Mouse (Mus musculus) bone marrow, adult 2 months (tissue): Measurements from ENCODE around the gene Brd4. TPM values are rescaled to one million over a fixed set of nuclear protein-coding genes. Genes with fewer than 3 reads are reported as not detected.

ENCODE experiments used
- H3K27ac ChIP-seq: fragments of 200-500 bp; 2 replicates; pipeline ENCODE4 v1.5.1; 2012; ENCODE audit warnings: low read depth, mild to moderate bottlenecking, control low read depth, inconsistent platforms, low read length; ENCODE audit not compliant: control insufficient read depth, poor library complexity, insufficient read depth
- H3K4me1 ChIP-seq: fragments of 200-500 bp; 2 replicates; pipeline ENCODE4 v1.6.1; 2011; ENCODE audit warnings: low read length; ENCODE audit not compliant: control insufficient read depth, insufficient read depth
- H3K4me3 ChIP-seq: fragments of 200-500 bp; replicated peaks from 2 replicates; pipeline ENCODE3; 2011; ENCODE audit warnings: mild to moderate bottlenecking, low read depth, low read length, control low read depth; ENCODE audit not compliant: control insufficient read depth
- CTCF ChIP-seq: fragments of 200-500 bp; IDR thresholded peaks from 2 replicates; pipeline ENCODE4 v1.5.1; 2011; ENCODE audit warnings: low read length, control low read depth; ENCODE audit not compliant: control insufficient read depth, insufficient read depth
- POLR2A ChIP-seq: fragments of 200-500 bp; IDR thresholded peaks from 2 replicates; pipeline ENCODE4 v1.6.1; 2011; ENCODE audit warnings: low read depth, mild to moderate bottlenecking, control low read depth, low read length, borderline replicate concordance; ENCODE audit not compliant: control insufficient read depth
- WGBS: fragments of 180-500 bp; shearing (Covaris S2); methylation state at CpG from one replicate; pipeline ENCODE4 v1.1.7; 2018; 5-methylcytosine and 5-hydroxymethylcytosine counted together
- polyA plus RNA-seq: library from polyadenylated mRNA; stranded (reverse); fragments of >200 nt; gene quantifications from 2 replicates; pipeline ENCODE4 v1.2.4, GENCODE M21; 2011; ENCODE audit warnings: low replicate concordance; ENCODE audit not compliant: missing spikeins, insufficient read depth, insufficient read length

Brd4 gene
- polyA plus RNA-seq, 1 experiment, result 129 TPM

GRCm38 (mm10) chr17:32295160-32295559 is 10.6 kb upstream of the Brd4 start:
- no peak for TF ChIP-seq CTCF
- TF ChIP-seq POLR2A, result no peak
- 73% methylated on average over 4 of the region's 4 CpGs for WGBS
- Histone ChIP-seq H3K4me1 (no peaks in the 10 kb centered on the region), H3K4me3 (no peak overlapping the region), H3K27ac (no peak overlapping the region)

- peaks cover 4% of the 10 kb centered on the region for H3K4me1 ChIP-seq
- 48% methylated on average over 6 of the region's 6 CpGs for WGBS
- peak overlapping the region; percentile 100 for H3K27ac ChIP-seq
- H3K4me3 ChIP-seq, result no peak overlapping the region
- TF ChIP-seq CTCF (no peak), POLR2A (no peak)
Observed at GRCm38 (mm10) chr17:32285138-32285670, 682 bp upstream of the Brd4 start.

GRCm38 (mm10) chr17:32283771-32284221 is 726 bp downstream of the Brd4 start:
- WGBS, result under 1% methylated on average over 29 of the region's 41 CpGs
- Histone ChIP-seq H3K27ac (peak overlapping the region; percentile 100), H3K4me1 (peaks cover 5% of the 10 kb centered on the region), H3K4me3 (peak overlapping the region; percentile 87)
- TF ChIP-seq POLR2A (peak; percentile 48; the same call in 1 of the 2 replicates), CTCF (no peak)

GRCm38 (mm10) chr17:32283341-32283740 is 1.2 kb downstream of the Brd4 start:
- 6% methylated on average over 7 of the region's 7 CpGs for WGBS
- TF ChIP-seq CTCF, result no peak
- TF ChIP-seq POLR2A, result no peak
- H3K27ac ChIP-seq, result peak overlapping the region; percentile 100
- H3K4me1 ChIP-seq, result peaks cover 5% of the 10 kb centered on the region
- peak overlapping the region; percentile 87 for H3K4me3 ChIP-seq

GRCm38 (mm10) chr17:32281611-32282310 is 2.8 kb downstream of the Brd4 start:
- WGBS, result 38% methylated on average over 4 of the region's 4 CpGs
- Histone ChIP-seq H3K27ac (no peak overlapping the region), H3K4me1 (peaks cover 5% of the 10 kb centered on the region), H3K4me3 (peak overlapping the region; percentile 18)
- TF ChIP-seq CTCF, result no peak
- TF ChIP-seq POLR2A, result no peak

- Histone ChIP-seq H3K27ac (no peak overlapping the region), H3K4me1 (peaks cover 5% of the 10 kb centered on the region), H3K4me3 (peak overlapping the region; percentile 18)
- 77% methylated on average over 2 of the region's 2 CpGs for WGBS
- no peak for TF ChIP-seq CTCF
- TF ChIP-seq POLR2A, result no peak
Observed at GRCm38 (mm10) chr17:32281126-32281525, 3.4 kb downstream of the Brd4 start.

GRCm38 (mm10) chr17:32280575-32280974 is 3.9 kb downstream of the Brd4 start:
- WGBS, result 35% methylated on average over 3 of the region's 3 CpGs

GRCm38 (mm10) chr17:32277201-32277600 is 7.3 kb downstream of the Brd4 start:
- H3K4me1 ChIP-seq, result peaks cover 5% of the 10 kb centered on the region

More at GRCm38 (mm10) chr17:32280575-32280974, 3.9 kb downstream of the Brd4 start:
- no peak overlapping the region for H3K27ac ChIP-seq
- peaks cover 5% of the 10 kb centered on the region for H3K4me1 ChIP-seq
- no peak for TF ChIP-seq CTCF
- no peak for TF ChIP-seq POLR2A
- H3K4me3 ChIP-seq, result no peak overlapping the region

GRCm38 (mm10) chr17:32275568-32275967 is 9.0 kb downstream of the Brd4 start:
- WGBS, result 61% methylated on average over 3 of the region's 3 CpGs
- Histone ChIP-seq H3K27ac (no peak overlapping the region), H3K4me1 (peaks cover 2% of the 10 kb centered on the region), H3K4me3 (no peak overlapping the region)
- TF ChIP-seq POLR2A, result no peak
- TF ChIP-seq CTCF, result no peak

More at GRCm38 (mm10) chr17:32277201-32277600, 7.3 kb downstream of the Brd4 start:
- TF ChIP-seq CTCF, result no peak
- no peak for TF ChIP-seq POLR2A
- no peak overlapping the region for H3K27ac ChIP-seq
- no peak overlapping the region for H3K4me3 ChIP-seq
- 74% methylated on average over 1 of the region's 1 CpGs for WGBS
